Mouse (Mus musculus): ENCODE measurements around the gene Smpd4.

DNA sequence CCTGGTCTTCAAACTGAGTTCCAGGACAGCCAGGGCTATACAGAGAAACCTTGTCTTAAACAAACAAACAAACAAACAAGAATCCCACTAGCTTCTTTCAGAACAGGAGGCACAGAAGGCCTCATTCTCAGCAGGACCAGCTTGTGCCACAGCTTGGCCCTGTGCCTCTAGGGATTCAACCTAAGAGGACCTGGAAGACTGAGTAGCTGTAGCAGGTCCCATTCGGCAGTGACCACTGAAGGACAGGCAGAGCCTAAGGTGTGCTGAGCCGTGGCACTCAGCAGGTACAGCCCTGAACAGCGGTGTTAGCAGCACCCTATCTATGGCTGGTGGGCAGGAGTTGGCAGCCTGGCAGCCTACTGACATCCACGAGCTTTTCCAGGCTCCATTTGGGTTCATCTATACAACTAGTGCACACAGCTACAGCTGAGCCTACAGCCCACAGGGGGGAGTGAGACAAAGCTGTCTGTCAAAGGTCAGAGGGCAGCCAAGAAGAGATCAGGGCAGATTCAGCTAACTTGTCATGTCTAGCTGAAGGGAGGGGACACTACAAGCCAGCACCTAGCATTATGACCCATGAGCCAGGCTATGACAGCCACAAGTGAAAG is 35.1 kb downstream of the Smpd4 start:
- TF ChIP-seq CTCF (IDR thresholded peaks at IDR 0.05; ENCODE audit: insufficient read depth, low read length) (no peak), POLR2A (IDR thresholded peaks at IDR 0.05; ENCODE audit: borderline replicate concordance, extremely low read depth, low read depth, low read length) (no peak)
